Comparison of ENCODE assay signal across 7 mouse cellular contexts in genomic region chr17:15371967-15372835, GRCm38 (mm10). TPM values are rescaled to one million over a fixed set of nuclear protein-coding genes. Genes with fewer than 3 reads are reported as not detected.
DNase-seq lines count a peak whose midpoint lies in the region; ATAC-seq and TF ChIP-seq lines count a peak whose summit lies in the region.

No protein-coding gene starts in this region.

- H3K36me3 ChIP-seq in forebrain, embryonic 12.5 days (replicated peaks), result peaks cover 51% of the 10 kb centered on the region
- peaks cover 27% of the 10 kb centered on the region for H3K36me3 ChIP-seq in kidney, embryonic 15.5 days
- peaks cover 3% of the 10 kb centered on the region for H3K36me3 ChIP-seq in myocyte (ENCODE audit: control insufficient read depth, insufficient read depth)

- peak; percentile 70 for DNase-seq in embryo, embryonic 10.5 days (ENCODE audit: low spot score)
- DNase-seq in T-cell, adult 2 months (ENCODE audit: low spot score), result no peak

- no peak for TF ChIP-seq POLR2A in myocyte (IDR thresholded peaks at IDR 0.05; ENCODE audit: insufficient read length, low read depth)

- H3K27me3 ChIP-seq in forebrain, embryonic 12.5 days, result peaks cover 14% of the 10 kb centered on the region
- peaks cover 41% of the 10 kb centered on the region for H3K27me3 ChIP-seq in kidney, embryonic 15.5 days
- no peaks in the 10 kb centered on the region for H3K27me3 ChIP-seq in myocyte (ENCODE audit: control insufficient read depth, insufficient read depth, insufficient read length)

- no peak overlapping the region for H3ac ChIP-seq in myocyte (ENCODE audit: control insufficient read depth, insufficient read length)

- peaks cover 64% of the 10 kb centered on the region for H3K4me1 ChIP-seq in forebrain, embryonic 12.5 days
- peaks cover 53% of the 10 kb centered on the region for H3K4me1 ChIP-seq in kidney, embryonic 15.5 days

- H3K79me2 ChIP-seq in myocyte (ENCODE audit: control insufficient read depth, insufficient read depth), result peaks cover 43% of the 10 kb centered on the region

- H3K9me3 ChIP-seq in forebrain, embryonic 12.5 days, result no peaks in the 10 kb centered on the region
- no peaks in the 10 kb centered on the region for H3K9me3 ChIP-seq in kidney, embryonic 15.5 days (replicated peaks)

- H3K9ac ChIP-seq in forebrain, embryonic 12.5 days, result peak overlapping the region; percentile 93
- no peak overlapping the region for H3K9ac ChIP-seq in kidney, embryonic 15.5 days

- ATAC-seq in forebrain, embryonic 12.5 days (ENCODE audit: low FRiP score), result peak; percentile 44
- no peak for ATAC-seq in kidney, embryonic 15.5 days (replicated peaks; ENCODE audit: low FRiP score)
- ATAC-seq in inflammation-experienced regulatory T-cells, adult 6 months, result no peak
- ATAC-seq in frontal cortex, adult (ENCODE audit: low TSS enrichment), result no peak

- WGBS in forebrain, embryonic 12.5 days, result 17% methylated on average over 17 of the region's 17 CpGs
- WGBS in kidney, embryonic 15.5 days, result 47% methylated on average over 17 of the region's 17 CpGs

- peak overlapping the region; percentile 89 for H3K4me3 ChIP-seq in forebrain, embryonic 12.5 days (replicated peaks)
- H3K4me3 ChIP-seq in kidney, embryonic 15.5 days (replicated peaks), result peak overlapping the region; percentile 69
- peak overlapping the region; percentile 76 for H3K4me3 ChIP-seq in myocyte

- peak overlapping the region; percentile 90 for H3K4me2 ChIP-seq in forebrain, embryonic 12.5 days
- peak overlapping the region; percentile 95 for H3K4me2 ChIP-seq in kidney, embryonic 15.5 days
- H3K4me2 ChIP-seq in myocyte (ENCODE audit: low read depth), result peak overlapping the region; percentile 94

- H3K27ac ChIP-seq in forebrain, embryonic 12.5 days, result peak overlapping the region; percentile 74
- peak overlapping the region; percentile 60 for H3K27ac ChIP-seq in kidney, embryonic 15.5 days

TF ChIP-seq in myocyte, 11 proteins besides CTCF, POLR2A, EP300 and RAD21:
- peak; percentile 94 to 99 (median 99) for TF ChIP-seq MYOD1 (IDR thresholded peaks at IDR 0.05; ENCODE audit: control insufficient read depth in 1 of 3, insufficient read length in 2 of 3, low read depth in 2 of 3)
- no peak for TF ChIP-seq CEBPB (IDR thresholded peaks at IDR 0.05; ENCODE audit: insufficient read depth, poor library complexity, severe bottlenecking)
- no peak for TF ChIP-seq E2F4 (IDR thresholded peaks at IDR 0.05; ENCODE audit: insufficient read depth)
- no peak for TF ChIP-seq SRF (IDR thresholded peaks at IDR 0.05; ENCODE audit: control insufficient read depth, insufficient read length, low read depth)
- peak; percentile 97 to 99 (median 98) for TF ChIP-seq MYOG (IDR thresholded peaks at IDR 0.05; ENCODE audit: control insufficient read depth in 1 of 3, insufficient read depth in 1 of 3, insufficient read length in 2 of 3, low read depth in 2 of 3)
- TF ChIP-seq REST (IDR thresholded peaks at IDR 0.05; ENCODE audit: insufficient read depth, insufficient read length), result no peak
- peak; percentile 98 for TF ChIP-seq TCF12 (IDR thresholded peaks at IDR 0.05; ENCODE audit: insufficient read depth, poor library complexity, severe bottlenecking)
- TF ChIP-seq TCF3 (IDR thresholded peaks at IDR 0.05; ENCODE audit: insufficient read length, low read depth), result peak; percentile 99
- no peak for TF ChIP-seq USF1 (IDR thresholded peaks at IDR 0.05; ENCODE audit: low read depth)

RNA-seq across cellular contexts. Expression of gene Dll1, which starts 4.5 kb away (rescaled TPM):
- polyA plus RNA-seq in forebrain, embryonic 12.5 days (2016; fragmentation: Nextera tagmentation; extraction: Ambion mirVana), result 89.3 and 98.1 TPM in 2 replicates
- 30.9 and 32.0 TPM in 2 replicates for polyA plus RNA-seq in kidney, embryonic 15.5 days (2015; fragmentation: Nextera tagmentation; extraction: Ambion mirVana)
- 13.3 TPM for polyA plus RNA-seq in myocyte (2012; fragmentation: generic; extraction: Trizol)
- under 1 TPM in 1 of 3 experiments, not detected in 2; 0.35 TPM for polyA plus RNA-seq in inflammation-experienced regulatory T-cells, adult 6 months (2017; shearing (Covaris generic))

RNA-seq across cellular contexts. Expression of gene Fam120b, which starts 23.8 kb away (rescaled TPM):
- polyA plus RNA-seq in forebrain, embryonic 12.5 days (2016; fragmentation: Nextera tagmentation; extraction: Ambion mirVana), result 41.4 and 42.1 TPM in 2 replicates
- 28.1 and 28.7 TPM in 2 replicates for polyA plus RNA-seq in kidney, embryonic 15.5 days (2015; fragmentation: Nextera tagmentation; extraction: Ambion mirVana)
- polyA plus RNA-seq in myocyte (2012; fragmentation: generic; extraction: Trizol), result 8.8 TPM
- 10 to 100 TPM; 23.8 to 39.8 (median 32.7) TPM for polyA plus RNA-seq in inflammation-experienced regulatory T-cells, adult 6 months (2017; shearing (Covaris generic))

Comparison
In these comparisons a context has a peak if more than half of its experiments do, and no peak if none do; other contexts are left out.
1. RNA of gene Dll1, which starts 4.5 kb away (polyA plus RNA-seq): 89.3 to 98.1 TPM in forebrain, embryonic 12.5 days, 30.9 to 32.0 TPM in kidney, embryonic 15.5 days and 13.3 TPM in myocyte (single experiment); 0.35 TPM in inflammation-experienced regulatory T-cells, adult 6 months; every median in the first group is over 10 times any median in the second.
2. Peak in every context shown above with its lines, with median percentiles within 50 percentile points of each other: H3K4me2 ChIP-seq and H3K4me3 ChIP-seq.